Mouse (Mus musculus): ENCODE measurements around the gene Lrp11. TPM values are rescaled to one million over a fixed set of nuclear protein-coding genes. Genes with fewer than 3 reads are reported as not detected.

The Lrp11 gene
- total RNA-seq, 2 experiments from 2014 or later: 149 TPM

DNA sequence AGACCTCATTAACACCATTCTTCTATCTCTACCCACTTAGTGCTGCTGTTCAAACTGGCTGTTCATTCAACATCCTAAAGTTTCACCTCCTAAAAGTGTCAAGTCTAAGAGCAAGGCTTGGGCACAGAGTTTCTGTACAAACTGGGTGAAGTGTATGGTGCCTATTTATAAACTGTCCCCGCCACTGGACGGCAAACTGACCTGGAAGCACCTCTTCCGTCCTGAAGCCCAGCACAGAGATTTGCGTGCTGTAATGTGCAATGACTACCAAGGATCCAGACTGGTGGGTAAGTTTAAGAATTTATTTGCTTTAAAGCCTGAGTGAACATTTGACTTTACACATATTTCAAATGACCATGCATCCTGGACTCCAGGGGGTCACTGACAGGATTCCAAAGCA is 39.5 kb downstream of the Lrp11 start:
- intact Hi-C loops (cut with DNase I): no loop called here
- Histone ChIP-seq H3K4me3 (no peak overlapping the region), H3K27ac (no peak overlapping the region)
- no peak for DNase-seq (ENCODE audit: extremely low spot score in 1 of 2, low spot score in 2 of 2)
- TF ChIP-seq CTCF (IDR thresholded peaks at IDR 0.05): no peak

DNA sequence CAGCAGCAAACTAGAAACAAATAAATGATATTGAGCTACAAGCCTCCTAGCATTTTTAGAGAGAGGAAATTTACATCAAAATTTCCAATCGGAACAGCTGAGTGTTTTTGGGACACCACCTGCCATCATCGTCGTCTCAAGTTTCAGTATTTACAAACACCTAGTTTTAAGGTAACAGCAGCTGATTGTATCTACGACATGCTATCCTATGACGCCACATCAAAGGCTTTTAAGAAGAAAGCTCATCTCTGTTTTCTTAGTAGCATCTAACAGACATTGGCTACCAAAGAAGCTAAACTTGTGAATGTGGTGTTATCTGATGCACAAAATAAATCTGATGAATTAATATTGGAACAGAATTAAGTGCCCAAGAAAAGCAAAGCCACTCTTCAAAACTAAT is 40.7 kb downstream of the Lrp11 start:
- TF ChIP-seq CTCF (IDR thresholded peaks at IDR 0.05): no peak
- Histone ChIP-seq H3K4me3 (no peak overlapping the region), H3K27ac (no peak overlapping the region)
- no peak for DNase-seq (ENCODE audit: extremely low spot score in 1 of 2, low spot score in 2 of 2)
- intact Hi-C loops (cut with DNase I): no loop called here

DNA sequence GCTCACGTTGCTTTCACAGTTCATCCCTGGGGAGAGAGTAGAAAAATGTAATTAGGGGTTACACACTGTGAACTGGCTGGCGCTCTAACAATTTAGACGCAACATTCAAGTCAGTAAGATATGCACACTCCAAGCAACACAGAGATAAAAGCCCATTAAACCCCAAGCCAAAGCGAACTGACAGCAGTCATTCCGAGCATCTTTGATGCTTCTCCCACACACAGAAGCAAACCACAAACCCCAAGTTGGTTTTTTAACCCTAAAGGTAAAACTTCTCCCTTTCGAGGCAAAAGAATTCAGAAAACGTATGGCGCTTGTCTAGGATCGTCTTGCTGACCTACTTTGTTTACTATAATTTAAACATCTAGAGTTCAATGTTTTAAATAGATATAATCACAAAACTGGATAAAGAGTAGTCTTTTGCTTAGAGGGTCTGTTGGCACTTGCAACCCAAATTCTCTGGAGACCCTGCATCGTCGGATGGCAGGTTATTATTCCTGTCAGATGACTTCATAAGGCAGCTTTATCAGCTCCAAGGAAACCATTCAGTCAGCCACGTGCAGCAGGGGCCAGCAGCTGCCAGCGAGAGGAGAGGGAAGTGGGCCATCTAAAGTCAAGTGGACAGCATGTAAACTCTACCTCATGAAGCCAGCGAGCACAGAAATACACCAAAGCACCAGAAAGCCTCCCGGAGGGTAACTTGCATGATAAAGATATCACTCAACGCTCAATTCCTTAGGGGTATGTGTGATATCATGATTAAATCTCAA is 41.5 kb downstream of the Lrp11 start:
- intact Hi-C loops (cut with DNase I): no loop called here
- TF ChIP-seq CTCF (IDR thresholded peaks at IDR 0.05): no peak
- DNase-seq (ENCODE audit: extremely low spot score in 1 of 2, low spot score in 2 of 2): no peak
- Histone ChIP-seq H3K27ac (no peak overlapping the region), H3K4me3 (no peak overlapping the region)

DNA sequence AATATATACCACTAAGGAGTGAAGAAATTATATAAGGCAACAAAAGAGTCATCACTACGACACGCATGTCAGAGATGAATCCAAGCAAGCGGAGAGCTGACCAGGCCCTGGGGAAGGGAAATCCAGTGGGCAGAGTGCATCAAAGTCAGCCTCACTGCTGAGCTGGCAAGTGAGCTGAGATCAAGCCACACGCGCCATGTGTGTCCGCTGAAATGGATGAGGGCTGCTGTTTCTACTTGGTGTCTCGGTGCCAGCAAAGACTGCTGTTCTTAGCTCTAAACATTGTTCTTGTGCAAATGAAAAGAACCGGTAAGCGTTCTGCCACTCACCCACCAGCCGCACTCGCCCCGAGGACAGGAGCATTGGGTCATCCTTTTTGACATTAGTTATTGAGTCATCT is 50.8 kb downstream of the Lrp11 start:
- no peak for TF ChIP-seq CTCF (IDR thresholded peaks at IDR 0.05)

DNA sequence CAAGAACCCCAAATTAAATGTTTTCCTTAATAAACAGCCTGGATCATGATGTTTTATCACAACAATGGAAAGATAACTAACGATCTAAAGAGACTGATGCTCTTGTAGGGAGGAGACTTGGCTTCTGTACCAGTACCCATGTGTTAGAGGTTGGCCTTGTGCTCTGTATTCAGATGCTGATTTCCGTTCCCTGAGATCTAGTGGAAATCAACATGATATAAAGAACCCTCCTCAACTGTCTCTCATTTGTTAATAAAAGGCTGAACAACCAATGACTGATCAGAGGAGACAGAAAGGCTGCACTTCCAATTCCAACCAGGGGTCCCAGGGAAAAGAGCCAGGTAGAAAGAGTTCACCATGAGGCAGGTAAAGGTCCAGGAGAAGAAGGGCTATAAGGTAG is 56.3 kb downstream of the Lrp11 start:
- no peak for DNase-seq (ENCODE audit: extremely low spot score in 1 of 2, low spot score in 2 of 2)
- H3K27ac ChIP-seq: no peak overlapping the region
- no peak for TF ChIP-seq CTCF (IDR thresholded peaks at IDR 0.05)
- intact Hi-C loops (cut with DNase I): no loop called here
- no peak overlapping the region for H3K4me3 ChIP-seq

More for the DNA sequence above, 50.8 kb downstream of the Lrp11 start:
- H3K4me3 ChIP-seq: no peak overlapping the region
- DNase-seq (ENCODE audit: extremely low spot score in 1 of 2, low spot score in 2 of 2): no peak
- H3K27ac ChIP-seq: no peak overlapping the region
- intact Hi-C loops (cut with DNase I): no loop called here

DNA sequence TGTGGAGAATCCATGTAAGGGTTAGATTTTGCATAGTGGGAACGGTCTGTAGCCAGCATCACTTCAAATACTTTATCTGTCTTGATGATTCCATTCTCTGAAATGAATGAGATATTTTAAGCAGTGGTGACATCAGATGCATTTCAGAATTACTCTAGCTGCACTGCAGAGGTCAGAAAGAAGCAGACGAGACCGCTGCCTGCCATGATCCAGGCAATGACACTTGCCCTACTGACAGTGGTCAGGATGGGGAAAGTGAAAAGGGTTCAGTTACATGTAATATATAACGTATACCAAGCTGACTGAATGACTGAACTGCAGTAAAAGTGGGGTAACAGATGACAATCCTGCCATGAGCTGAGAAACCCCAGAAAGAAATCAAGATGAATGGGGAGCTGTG is 59.5 kb downstream of the Lrp11 start:
- no peak for TF ChIP-seq CTCF (IDR thresholded peaks at IDR 0.05)
- no peak overlapping the region for H3K27ac ChIP-seq
- intact Hi-C loops (cut with DNase I): no loop called here
- H3K4me3 ChIP-seq: no peak overlapping the region
- no peak for DNase-seq (ENCODE audit: extremely low spot score in 1 of 2, low spot score in 2 of 2)

DNA sequence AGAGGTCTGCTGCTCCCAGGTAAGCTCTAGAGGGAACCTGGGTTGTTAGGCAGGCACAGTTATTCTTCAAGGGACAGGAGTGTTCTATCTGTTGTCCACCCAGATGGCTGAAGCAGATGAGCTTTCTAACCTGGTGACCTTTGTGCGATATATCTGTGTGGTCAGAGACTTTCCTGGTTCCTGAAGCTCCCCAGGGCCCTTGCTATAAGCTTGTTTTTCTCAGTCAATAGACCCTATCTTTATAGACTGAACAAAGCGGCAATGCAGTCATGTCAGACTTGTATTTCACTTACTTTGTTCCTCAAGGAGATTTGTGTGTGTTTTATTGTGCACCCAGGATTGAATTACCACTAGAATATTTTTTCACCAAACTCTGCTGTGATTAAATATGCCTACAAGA is 61.5 kb downstream of the Lrp11 start:
- intact Hi-C loops (cut with DNase I): no loop called here
- TF ChIP-seq CTCF (IDR thresholded peaks at IDR 0.05): no peak

DNA sequence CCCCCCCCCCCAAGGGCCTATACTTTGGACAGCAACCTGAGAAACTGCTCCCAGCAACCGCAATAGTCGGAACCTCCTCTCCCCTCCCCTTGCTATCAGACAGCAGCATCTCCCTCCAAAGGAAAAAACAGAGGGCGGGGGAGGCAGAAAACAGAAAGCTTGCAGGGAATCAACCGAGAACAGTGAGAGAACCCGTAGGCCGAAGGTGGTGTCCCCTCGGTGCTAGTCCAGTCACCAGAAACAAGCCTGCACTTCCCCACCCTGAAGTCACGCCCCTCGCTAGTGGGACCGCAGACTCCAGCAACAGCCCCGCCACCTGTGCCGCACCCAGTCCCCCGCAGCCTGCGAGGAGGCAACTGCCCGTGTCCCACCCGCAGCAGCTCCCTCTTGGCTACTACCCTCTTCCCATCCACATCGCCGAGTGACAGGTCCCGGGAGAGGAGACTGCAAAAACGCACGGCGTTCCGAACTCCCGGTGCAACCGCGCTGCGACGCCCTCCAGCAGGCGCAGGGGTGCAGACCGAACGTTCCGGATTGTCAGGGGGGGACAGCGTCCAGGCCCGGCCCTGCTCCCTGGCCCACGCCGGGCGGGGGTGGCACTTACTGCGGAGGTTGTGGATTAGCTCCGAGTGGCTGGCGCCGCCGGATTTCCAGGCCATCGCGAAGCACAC is 73.0 kb downstream of the Lrp11 start:
- Histone ChIP-seq H3K4me3 (peak overlapping the region; percentile 86), H3K27ac (peak overlapping the region; percentile 94)
- DNase-seq (ENCODE audit: extremely low spot score in 1 of 2, low spot score in 2 of 2): no peak
- intact Hi-C loops (cut with DNase I): loop anchor here (1.0 to 5.0 kb wide), 3 partner anchors 19 to 450 kb away; partner anchors contain the start of genes Cnksr3, Lats1 and Pcmt1
- TF ChIP-seq CTCF (IDR thresholded peaks at IDR 0.05): no peak

More for the DNA sequence above, 61.5 kb downstream of the Lrp11 start:
- Histone ChIP-seq H3K4me3 (no peak overlapping the region), H3K27ac (no peak overlapping the region)
- DNase-seq (ENCODE audit: extremely low spot score in 1 of 2, low spot score in 2 of 2): no peak

DNA sequence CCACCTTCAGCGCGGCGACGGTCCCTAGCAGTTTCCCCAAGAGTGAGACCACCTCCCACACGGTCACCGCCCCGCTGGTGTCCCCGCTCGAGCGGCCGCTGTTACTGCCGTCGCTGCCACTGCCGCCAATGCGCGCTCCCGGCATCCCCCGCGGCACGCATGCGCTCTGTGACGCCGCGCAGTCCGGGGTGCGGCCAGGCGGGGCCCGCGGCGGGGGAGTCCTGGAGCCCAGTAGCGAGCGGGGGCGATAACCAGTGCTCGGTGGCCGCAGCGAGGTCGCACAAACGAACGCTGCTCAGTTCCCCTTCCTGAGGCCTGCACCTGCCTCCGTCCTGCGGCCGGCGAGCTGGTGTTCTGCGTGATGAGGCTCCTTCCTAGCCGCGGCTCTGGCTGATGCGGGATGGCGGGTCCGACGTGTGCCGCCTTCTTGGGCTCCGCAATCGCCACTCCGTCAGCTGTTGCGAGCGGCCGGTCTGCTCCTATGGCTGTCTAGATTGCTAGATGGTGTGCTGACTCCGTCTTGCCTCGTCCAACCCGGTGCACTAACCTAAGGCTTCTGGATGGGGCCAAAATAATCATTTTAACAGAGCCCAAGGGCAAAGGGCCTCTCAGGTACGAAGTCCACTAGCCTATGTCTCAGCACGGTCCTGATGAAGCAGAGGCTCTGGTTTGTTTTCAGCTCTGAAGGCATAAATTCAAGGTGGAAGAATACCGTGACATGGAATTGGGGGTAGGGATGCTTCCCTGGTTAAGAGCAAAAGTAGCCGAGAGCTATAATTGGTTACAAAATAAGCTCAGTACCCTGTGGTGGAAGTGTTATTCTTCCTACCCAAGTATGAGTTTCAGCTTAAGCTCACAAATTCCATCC is 73.8 kb downstream of the Lrp11 start:
- intact Hi-C loops (cut with DNase I): loop anchor here (1.0 to 5.0 kb wide), 3 partner anchors 18 to 451 kb away; partner anchors contain the start of genes Cnksr3, Lats1 and Pcmt1

DNA sequence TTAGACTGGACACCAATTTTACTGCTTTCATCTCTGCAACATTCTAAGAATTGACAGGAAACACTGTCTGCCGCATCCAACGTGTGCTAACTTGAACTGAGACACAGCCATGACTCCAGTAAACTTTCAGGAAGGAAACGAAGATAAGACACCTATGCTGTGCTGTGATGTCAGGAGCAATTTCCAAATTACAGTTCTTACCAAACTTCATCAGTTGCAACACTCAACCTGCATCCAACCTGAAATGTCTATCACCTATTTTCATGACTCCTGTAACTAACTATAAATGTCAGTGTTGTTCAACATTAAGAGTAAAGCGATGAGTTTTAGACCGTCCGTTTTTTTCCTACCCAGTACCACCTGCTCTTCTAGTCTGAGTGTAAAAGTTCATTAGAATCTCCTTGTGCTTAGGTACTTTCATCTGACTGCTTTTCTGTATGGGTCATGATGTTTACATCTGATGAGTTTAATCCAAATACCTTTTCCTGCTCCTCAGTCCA is 74.5 kb downstream of the Lrp11 start:
- peak overlapping the region; percentile 86 for H3K4me3 ChIP-seq
- TF ChIP-seq CTCF (IDR thresholded peaks at IDR 0.05): no peak
- intact Hi-C loops (cut with DNase I): loop anchor here (5.0 kb wide), 2 partner anchors 118 to 452 kb away; partner anchors contain the start of gene Cnksr3
- DNase-seq (ENCODE audit: extremely low spot score in 1 of 2, low spot score in 2 of 2): no peak
- peak overlapping the region; percentile 94 for H3K27ac ChIP-seq

More for the DNA sequence above, 73.8 kb downstream of the Lrp11 start:
- no peak for TF ChIP-seq CTCF (IDR thresholded peaks at IDR 0.05)
- H3K27ac ChIP-seq: peak overlapping the region; percentile 94
- DNase-seq (ENCODE audit: extremely low spot score in 1 of 2, low spot score in 2 of 2): peak; percentile 91 to 96
- H3K4me3 ChIP-seq: peak overlapping the region; percentile 86

DNA sequence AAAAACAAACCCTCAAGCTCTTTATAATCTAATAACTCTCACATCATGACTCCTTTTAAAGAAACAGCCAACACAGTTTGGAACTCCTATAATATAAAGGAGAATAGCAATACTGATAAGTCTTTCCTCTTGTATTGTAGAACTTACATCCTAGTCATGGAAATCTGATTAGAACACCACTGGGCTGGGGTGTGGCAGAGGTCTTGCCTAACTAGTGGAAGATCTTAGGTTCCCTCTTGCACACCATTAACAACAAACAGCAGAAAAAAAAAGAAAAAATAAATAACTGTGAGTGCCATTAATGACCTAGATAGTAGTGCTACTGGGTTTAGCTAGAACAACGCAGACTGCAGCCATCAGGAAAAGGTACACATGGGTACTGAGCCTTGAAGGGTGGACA is 75.3 kb downstream of the Lrp11 start:
- intact Hi-C loops (cut with DNase I): loop anchor here (5.0 kb wide), 2 partner anchors 117 to 453 kb away; partner anchors contain the start of gene Cnksr3
- Histone ChIP-seq H3K27ac (no peak overlapping the region), H3K4me3 (no peak overlapping the region)
- no peak for DNase-seq (ENCODE audit: extremely low spot score in 1 of 2, low spot score in 2 of 2)
- TF ChIP-seq CTCF (IDR thresholded peaks at IDR 0.05): no peak

All from left cerebral cortex, adult 2 months (tissue).